Mouse (Mus musculus) mature B cell (primary cell): Measurements from ENCODE around the gene Npc1l1.
"Not testable (repeated sequence)": the region's sequence is repeated elsewhere in the genome, so short reads cannot be mapped to it uniquely, and the experiment has no call there.

ENCODE experiments used
- in situ Hi-C: fragments of 300-500 bp; cut with MboI; formaldehyde crosslinking; loops from 2 replicates; pipeline ENCODE4 v1.14.3; 2019

Gene Npc1l1

GRCm38 (mm10) chr11:6230012-6230411, at the start of gene Npc1l1:
Gene Npc1l1, minus strand, starts transcription at chr11:6230143.
- in situ Hi-C loops: no loop called here

DNA sequence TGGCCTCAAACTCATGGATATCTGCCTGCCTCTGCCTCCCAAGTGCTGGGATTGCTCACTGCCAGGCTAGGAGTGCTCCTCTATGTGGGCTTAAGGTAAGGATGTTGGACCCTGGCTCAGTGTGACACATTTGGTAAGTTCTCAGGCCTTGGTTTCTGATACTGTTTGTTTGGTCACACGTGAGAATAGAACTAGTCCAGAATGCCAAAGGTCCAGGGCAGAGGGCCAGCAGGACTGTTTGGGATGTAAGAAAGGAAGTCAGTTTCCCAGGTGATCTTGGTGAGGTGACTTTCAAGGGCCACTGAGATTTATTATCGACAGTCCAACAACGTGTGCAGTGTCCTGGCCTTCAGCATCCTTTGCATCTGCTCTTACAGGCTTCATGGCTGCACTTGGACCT, 46.5 kb upstream of the Npc1l1 start:
- in situ Hi-C loops: no loop called here

- in situ Hi-C loops: no loop called here
Observed at GRCm38 (mm10) chr11:6275094-6275484, 45.1 kb upstream of the Npc1l1 start.

- in situ Hi-C loops: no loop called here
Observed at GRCm38 (mm10) chr11:6274387-6275093, 44.6 kb upstream of the Npc1l1 start, which contains the start of gene Tmed4. Gene Tmed4, minus strand, starts transcription at chr11:6274870.

GRCm38 (mm10) chr11:6273607-6274006, 43.7 kb upstream of the Npc1l1 start:
- in situ Hi-C loops: no loop called here

- in situ Hi-C loops: no loop called here
Observed at GRCm38 (mm10) chr11:6267320-6268254, 37.6 kb upstream of the Npc1l1 start, which contains the start of gene Ddx56. Gene Ddx56, minus strand, starts transcription at chr11:6267772.

DNA sequence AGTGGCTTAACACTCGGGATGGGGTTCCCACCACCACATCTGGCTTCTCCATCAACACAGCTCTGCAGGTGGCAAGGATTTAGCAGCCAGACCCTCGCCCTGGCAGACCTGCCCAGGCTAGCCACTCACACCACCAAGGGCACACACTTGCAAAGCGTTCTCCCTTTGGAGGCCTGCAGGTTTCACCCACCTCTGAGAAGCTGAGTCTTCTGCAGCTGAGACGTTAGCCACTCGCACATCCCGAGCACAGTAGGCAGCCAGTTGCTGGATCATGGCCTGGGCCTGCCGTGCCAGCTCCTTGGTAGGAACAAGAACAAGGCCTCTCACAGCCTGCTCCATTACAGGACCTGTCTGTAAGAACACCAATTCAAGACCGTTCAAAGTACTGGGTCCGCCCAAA, 36.7 kb upstream of the Npc1l1 start:
- in situ Hi-C loops: no loop called here

- in situ Hi-C loops: no loop called here
Observed at GRCm38 (mm10) chr11:6261434-6262082, 31.6 kb upstream of the Npc1l1 start.

GRCm38 (mm10) chr11:6259413-6259812, 29.5 kb upstream of the Npc1l1 start:
- in situ Hi-C loops: no loop called here

DNA sequence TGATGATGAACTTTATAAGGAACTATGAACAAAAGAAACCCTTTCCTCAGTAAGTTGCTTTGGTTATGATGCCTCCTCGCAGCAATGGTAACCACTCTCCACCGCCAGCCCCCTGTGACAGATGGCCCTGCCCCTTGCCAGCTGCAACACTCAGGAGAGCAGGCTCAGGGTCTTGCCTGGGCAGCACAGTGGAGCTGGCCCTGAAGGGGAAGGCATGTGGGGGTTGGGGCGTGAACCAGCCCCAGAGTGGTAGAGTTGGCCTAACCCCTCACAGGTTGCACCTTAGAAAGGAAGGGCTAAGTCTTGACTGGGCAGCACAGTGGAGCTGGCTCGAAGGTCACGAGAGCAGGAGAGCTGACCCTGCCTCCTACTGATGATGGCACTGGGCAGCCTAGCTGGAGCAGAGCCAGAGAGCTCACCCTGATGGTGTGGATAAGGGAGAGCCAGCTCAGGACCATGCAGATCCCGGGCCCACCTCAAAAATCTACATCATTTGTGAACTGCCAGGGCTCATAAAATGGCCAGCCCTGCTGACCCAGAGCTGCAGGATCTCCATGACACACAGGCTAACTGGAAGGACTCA, 26.6 kb upstream of the Npc1l1 start:
- in situ Hi-C loops: no loop called here

DNA sequence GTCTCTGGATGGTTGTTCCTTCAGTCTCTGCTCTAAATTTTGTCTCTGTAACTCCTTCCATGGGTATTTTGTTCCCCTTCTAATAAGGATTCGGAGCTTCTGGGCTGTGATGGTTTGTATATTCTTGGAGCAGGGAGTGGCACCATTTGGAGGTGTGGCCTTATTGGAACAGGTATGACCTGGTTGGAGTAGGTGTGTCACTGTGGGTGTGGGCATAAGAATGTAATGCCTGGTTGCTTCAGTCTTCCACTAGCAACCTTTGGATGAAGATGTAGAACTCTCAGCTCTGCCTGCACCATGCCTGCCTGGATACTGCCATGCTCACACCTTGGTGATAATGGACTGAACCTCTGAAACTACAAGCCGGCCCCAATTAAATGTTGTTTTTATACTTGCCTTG, 24.7 kb upstream of the Npc1l1 start:
- in situ Hi-C loops: not testable (repeated sequence)

- in situ Hi-C loops: no loop called here
Observed at GRCm38 (mm10) chr11:6252824-6253223, 22.9 kb upstream of the Npc1l1 start.

- in situ Hi-C loops: no loop called here
Observed at GRCm38 (mm10) chr11:6252248-6252647, 22.3 kb upstream of the Npc1l1 start.

GRCm38 (mm10) chr11:6244707-6245106, 14.8 kb upstream of the Npc1l1 start:
- in situ Hi-C loops: no loop called here

DNA sequence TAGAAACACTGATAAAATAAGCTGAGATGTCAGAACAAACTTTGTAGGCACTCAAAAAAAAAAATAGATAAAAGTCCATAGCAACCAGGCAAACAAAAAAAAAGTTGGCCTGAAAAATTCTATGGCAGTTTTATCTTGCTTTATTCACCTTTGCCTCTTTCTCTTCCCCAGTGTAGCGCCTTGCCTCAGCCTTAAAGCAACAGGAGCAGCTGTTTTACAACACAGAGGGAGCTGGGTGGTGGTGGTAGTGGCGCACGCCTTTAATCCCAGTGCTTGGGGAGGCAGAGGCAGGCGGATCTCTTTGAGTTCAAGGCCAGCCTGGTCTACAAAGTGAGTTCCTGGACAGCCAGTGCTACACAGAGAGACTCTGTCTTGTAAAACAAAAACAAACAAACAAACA, 3.1 kb upstream of the Npc1l1 start:
- in situ Hi-C loops: no loop called here

- in situ Hi-C loops: no loop called here
Observed at GRCm38 (mm10) chr11:6224541-6225229, 5.3 kb downstream of the Npc1l1 start.

DNA sequence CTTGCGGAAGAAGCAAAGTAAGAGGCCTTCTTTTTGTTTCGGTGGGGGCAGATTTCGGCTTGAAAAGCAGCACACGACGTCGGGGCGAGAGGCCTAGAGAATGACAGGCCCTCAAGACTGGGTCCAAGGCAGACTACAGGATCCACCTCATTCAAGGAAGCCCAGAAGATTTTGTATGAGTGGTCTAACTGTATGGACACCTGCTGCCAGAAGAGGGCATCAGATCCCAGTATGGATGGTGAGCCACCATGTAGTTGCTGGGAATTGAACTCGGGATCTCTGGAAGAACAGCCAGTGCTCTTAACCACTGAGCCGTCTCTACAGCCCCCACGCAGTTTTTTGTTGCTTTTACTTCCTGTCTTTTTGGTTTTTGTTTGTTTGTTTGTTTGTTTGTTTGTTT, 7.8 kb downstream of the Npc1l1 start:
- in situ Hi-C loops: no loop called here

GRCm38 (mm10) chr11:6219967-6220366, 10.0 kb downstream of the Npc1l1 start:
- in situ Hi-C loops: no loop called here

GRCm38 (mm10) chr11:6218189-6218896, 11.6 kb downstream of the Npc1l1 start:
- in situ Hi-C loops: no loop called here

DNA sequence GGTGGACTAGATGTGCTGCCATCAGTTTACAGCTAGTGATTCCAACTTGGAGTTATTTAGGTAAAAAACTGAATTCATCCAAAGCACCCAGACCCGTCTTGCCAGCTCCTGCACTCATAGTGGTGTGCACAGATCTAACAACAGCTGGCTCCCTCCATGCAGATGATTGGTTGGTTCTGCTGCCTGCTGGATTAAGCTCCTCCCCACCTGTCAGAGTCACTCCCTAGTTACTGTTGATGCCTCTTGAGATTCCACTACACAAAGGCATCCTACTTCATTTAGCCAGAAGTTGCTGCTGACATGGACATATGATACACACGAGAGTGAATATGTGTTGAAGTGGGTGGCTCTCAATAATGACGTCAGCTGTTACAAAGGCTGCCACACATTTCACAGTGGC, 13.1 kb downstream of the Npc1l1 start:
- in situ Hi-C loops: no loop called here

DNA sequence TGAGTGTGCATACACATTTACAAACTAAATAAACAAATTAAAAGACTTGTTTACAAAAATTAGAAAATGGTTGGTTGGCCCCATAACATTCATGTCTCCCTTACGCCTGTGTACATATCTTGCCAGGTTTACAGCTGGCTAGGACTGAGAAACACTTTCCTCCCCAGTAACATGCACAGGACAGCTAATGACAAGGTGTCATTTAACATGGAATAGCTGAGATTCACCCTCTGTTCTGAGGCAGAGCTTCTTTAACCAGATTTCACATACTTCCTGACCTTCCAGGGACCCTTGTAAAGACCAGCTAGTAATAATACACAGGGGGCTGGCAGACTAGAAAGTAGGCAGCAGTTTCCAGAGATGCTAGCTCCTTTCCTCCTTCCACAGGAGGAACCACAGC, 21.8 kb downstream of the Npc1l1 start:
- in situ Hi-C loops: no loop called here
